Mouse (Mus musculus): Measurements from ENCODE around the gene Gnpat.

Gnpat gene

GRCm38 (mm10) chr8:124862321-124863162, at the start of gene Gnpat, which contains the start of gene 2810004N23Rik:
Gene Gnpat (plus strand): TSS chr8:124863033.
Gene 2810004N23Rik (minus strand): TSS chr8:124863120.
- peak; percentile 76 for DNase-seq (ENCODE audit: low read depth, low spot score)

GRCm38 (mm10) chr8:124813326-124813725, 49.5 kb upstream of the Gnpat start:
- DNase-seq (ENCODE audit: low read depth, low spot score): no peak

GRCm38 (mm10) chr8:124815870-124816269, 47.0 kb upstream of the Gnpat start:
- DNase-seq (ENCODE audit: low read depth, low spot score): no peak

- DNase-seq (ENCODE audit: low read depth, low spot score): no peak
Observed at GRCm38 (mm10) chr8:124816866-124817265, 46.0 kb upstream of the Gnpat start.

- DNase-seq (ENCODE audit: low read depth, low spot score): no peak
Observed at GRCm38 (mm10) chr8:124817361-124817760, 45.5 kb upstream of the Gnpat start.

GRCm38 (mm10) chr8:124819612-124820115, 43.2 kb upstream of the Gnpat start:
- DNase-seq (ENCODE audit: low read depth, low spot score): no peak

- no peak for DNase-seq (ENCODE audit: low read depth, low spot score)
Observed at GRCm38 (mm10) chr8:124820125-124820524, 42.7 kb upstream of the Gnpat start.

GRCm38 (mm10) chr8:124823497-124823896, 39.3 kb upstream of the Gnpat start:
- no peak for DNase-seq (ENCODE audit: low read depth, low spot score)

- DNase-seq (ENCODE audit: low read depth, low spot score): no peak
Observed at GRCm38 (mm10) chr8:124826658-124827057, 36.2 kb upstream of the Gnpat start.

- peak; percentile 65 for DNase-seq (ENCODE audit: low read depth, low spot score)
Observed at GRCm38 (mm10) chr8:124827387-124827786, 35.4 kb upstream of the Gnpat start.

GRCm38 (mm10) chr8:124828561-124829240, 34.1 kb upstream of the Gnpat start:
- no peak for DNase-seq (ENCODE audit: low read depth, low spot score)

- DNase-seq (ENCODE audit: low read depth, low spot score): no peak
Observed at GRCm38 (mm10) chr8:124830050-124830449, 32.8 kb upstream of the Gnpat start.

- no peak for DNase-seq (ENCODE audit: low read depth, low spot score)
Observed at GRCm38 (mm10) chr8:124831531-124831930, 31.3 kb upstream of the Gnpat start.

- DNase-seq (ENCODE audit: low read depth, low spot score): no peak
Observed at GRCm38 (mm10) chr8:124831941-124832340, 30.9 kb upstream of the Gnpat start.

GRCm38 (mm10) chr8:124833430-124834205, 29.2 kb upstream of the Gnpat start:
- no peak for DNase-seq (ENCODE audit: low read depth, low spot score)

GRCm38 (mm10) chr8:124835848-124836247, 27.0 kb upstream of the Gnpat start:
- DNase-seq (ENCODE audit: low read depth, low spot score): no peak

GRCm38 (mm10) chr8:124836273-124836672, 26.6 kb upstream of the Gnpat start:
- DNase-seq (ENCODE audit: low read depth, low spot score): no peak

- no peak for DNase-seq (ENCODE audit: low read depth, low spot score)
Observed at GRCm38 (mm10) chr8:124836907-124837306, 25.9 kb upstream of the Gnpat start.

- no peak for DNase-seq (ENCODE audit: low read depth, low spot score)
Observed at GRCm38 (mm10) chr8:124837956-124838355, 24.9 kb upstream of the Gnpat start.

- DNase-seq (ENCODE audit: low read depth, low spot score): no peak
Observed at GRCm38 (mm10) chr8:124839371-124839770, 23.5 kb upstream of the Gnpat start.

GRCm38 (mm10) chr8:124840900-124841299, 21.9 kb upstream of the Gnpat start:
- DNase-seq (ENCODE audit: low read depth, low spot score): no peak

- DNase-seq (ENCODE audit: low read depth, low spot score): no peak
Observed at GRCm38 (mm10) chr8:124841775-124842174, 21.1 kb upstream of the Gnpat start.

All from WW6 (cell line).